Mouse (Mus musculus) heart, postnatal 0 days (tissue): Measurements from ENCODE around the gene Ppm1m. TPM values are rescaled to one million over a fixed set of nuclear protein-coding genes. Genes with fewer than 3 reads are reported as not detected.

ENCODE experiments used
- ATAC-seq: fragments of 200-750 bp; cut with Nextera tagmentation; 2 replicates; pipeline ENCODE4 v1.8.0; 2017; ENCODE audit warnings: low read depth, moderate number of reproducible peaks, moderate library complexity; ENCODE audit not compliant: insufficient read depth
- DNase-seq: peaks from one replicate; pipeline ENCODE4 v3.0.0-alpha.2; 2016; ENCODE audit warnings: low spot score
- H3K27ac ChIP-seq: fragments of 300-500 bp; sonication (generic); 2 replicates; pipeline ENCODE4 v1.5.1; 2014; ENCODE audit warnings: low read depth, mild to moderate bottlenecking
- H3K27me3 ChIP-seq: fragments of 300-500 bp; sonication (generic); 2 replicates; pipeline ENCODE4 v1.6.1; 2014; ENCODE audit warnings: low read length, mixed read lengths; ENCODE audit not compliant: control insufficient read depth, insufficient read depth
- H3K36me3 ChIP-seq: fragments of 300-500 bp; sonication (generic); replicated peaks from 2 replicates; pipeline ENCODE4 v1.6.1; 2014; ENCODE audit warnings: low read length, mixed read lengths; ENCODE audit not compliant: control insufficient read depth, insufficient read depth
- H3K4me1 ChIP-seq: fragments of 300-500 bp; sonication (generic); 2 replicates; pipeline ENCODE4 v1.6.1; 2014; ENCODE audit warnings: antibody characterized with exemption; ENCODE audit not compliant: control insufficient read depth, insufficient read depth
- H3K4me2 ChIP-seq: fragments of 300-500 bp; sonication (generic); 2 replicates; pipeline ENCODE4 v1.6.1; 2014; ENCODE audit warnings: low read depth, mild to moderate bottlenecking, low read length, moderate library complexity
- H3K4me3 ChIP-seq: fragments of 300-500 bp; sonication (generic); 2 replicates; pipeline ENCODE4 v1.5.1; 2014; ENCODE audit warnings: low read depth, low read length
- H3K9ac ChIP-seq: fragments of 300-500 bp; sonication (generic); replicated peaks from 2 replicates; pipeline ENCODE4 v1.6.1; 2014; ENCODE audit warnings: low read depth, low read length, mixed read lengths
- H3K9me3 ChIP-seq: fragments of 300-500 bp; sonication (generic); replicated peaks from 2 replicates; pipeline ENCODE4 v1.6.1; 2016; ENCODE audit warnings: low read length; ENCODE audit not compliant: control insufficient read depth
- CTCF ChIP-seq: IDR thresholded peaks from 2 replicates; pipeline ENCODE4 v1.5.1; 2016; ENCODE audit warnings: antibody characterized with exemption, control low read depth, low read depth
- EP300 ChIP-seq: IDR thresholded peaks from 2 replicates; pipeline ENCODE4 v1.6.1; 2016; ENCODE audit warnings: antibody characterized with exemption, low read depth
- WGBS: fragments of 180-500 bp; shearing (Covaris S2); extraction: QIAGEN DNeasy Blood & Tissue Kit; methylation state at CpG from one replicate; pipeline ENCODE4 v1.1.7; 2014; 5-methylcytosine and 5-hydroxymethylcytosine counted together
- polyA plus RNA-seq: library from polyadenylated mRNA; unstranded; fragments of >200 nt; fragmentation: Nextera tagmentation; extraction: Ambion mirVana; gene quantifications from 2 replicates; pipeline ENCODE4 v1.2.1, GENCODE M21; 2015
- total RNA-seq: library from RNA; depleted of rRNA; stranded (reverse); fragments of >200 nt; gene quantifications from 2 replicates; pipeline ENCODE4 v1.2.3, GENCODE M21; 2014; ENCODE audit warnings: low replicate concordance

Gene Ppm1m
- total and polyA plus RNA-seq, 2 experiments from 2014 or later = 13.1 to 22.8 TPM

DNA sequence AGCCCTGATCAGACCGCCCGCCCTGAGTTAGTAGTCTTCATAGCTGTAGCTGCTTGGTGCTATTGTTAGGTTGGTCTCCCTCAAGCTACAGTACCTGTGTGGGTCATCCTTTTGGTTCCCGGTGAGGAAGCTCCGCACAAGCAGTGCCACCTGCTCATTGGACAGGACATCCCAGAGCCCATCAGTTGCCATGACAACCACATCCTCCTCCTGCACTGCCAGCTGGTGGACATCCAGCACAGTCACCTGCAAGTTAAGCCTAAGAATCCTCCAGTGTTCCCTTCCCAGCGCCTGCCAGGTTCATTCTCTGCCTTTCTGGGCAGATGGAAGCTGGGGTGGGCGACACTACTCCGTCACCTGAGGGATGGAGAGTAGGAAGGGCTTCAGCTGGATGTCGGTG, 3.9 kb downstream of the Ppm1m start:
- ATAC-seq (no peak), DNase-seq (no peak)
- H3K9ac ChIP-seq = no peak overlapping the region
- H3K27me3 ChIP-seq = no peaks in the 10 kb centered on the region
- 91% methylated on average over 8 of the region's 8 CpGs for WGBS
- 0 out of 2 replicates have a peak, but pooled peaks cover 8% of the 10 kb centered on the region for H3K4me1 ChIP-seq
- H3K36me3 ChIP-seq = peaks cover 32% of the 10 kb centered on the region
- no peak overlapping the region for H3K4me3 ChIP-seq
- H3K27ac ChIP-seq = no peak overlapping the region
- no peaks in the 10 kb centered on the region for H3K9me3 ChIP-seq
- TF ChIP-seq CTCF (no peak), EP300 (no peak)
- H3K4me2 ChIP-seq = no peak overlapping the region

DNA sequence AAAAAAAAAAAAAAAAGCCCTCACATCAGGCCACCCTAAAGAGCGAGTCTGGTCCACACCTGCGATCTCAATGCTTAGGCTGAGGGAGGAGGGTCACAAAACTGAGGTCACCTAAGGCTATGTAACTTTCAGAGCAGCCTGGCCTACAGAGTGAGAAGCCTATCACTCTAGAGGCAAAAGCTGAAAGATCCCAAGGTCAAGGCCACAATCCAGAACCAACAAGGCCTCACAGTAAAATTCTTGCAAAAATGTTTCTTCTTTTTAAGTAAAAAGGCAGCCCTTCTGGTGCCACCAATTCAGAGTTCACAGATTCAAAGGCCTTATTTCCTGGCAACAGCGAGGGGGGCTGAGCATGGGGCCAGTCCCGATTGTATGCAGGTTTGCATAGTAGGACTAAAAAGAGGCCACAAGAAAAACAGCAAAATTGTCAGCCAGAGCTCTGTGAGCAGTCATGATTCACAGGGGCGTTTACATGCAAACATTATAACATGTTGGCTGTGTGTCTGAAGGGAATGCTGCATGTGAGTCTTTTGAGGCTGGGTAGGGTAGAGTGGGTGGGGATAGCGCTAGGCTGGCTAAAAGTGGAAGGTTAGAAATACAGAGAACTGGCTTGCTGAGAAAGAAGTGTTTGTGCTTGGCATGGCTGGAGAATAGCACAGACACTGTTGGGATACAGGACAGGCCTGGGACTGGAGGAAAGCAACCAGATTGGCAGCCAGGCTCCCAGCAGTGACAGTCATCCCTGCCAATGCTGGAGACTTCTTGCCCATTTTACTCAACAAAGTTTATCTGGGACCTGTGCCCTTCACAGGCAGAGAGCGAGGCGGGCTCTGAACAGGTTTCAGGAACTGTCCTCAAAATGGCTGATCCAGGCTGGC, 5.4 kb downstream of the Ppm1m start:
- 89% methylated on average over 8 of the region's 8 CpGs for WGBS
- Histone ChIP-seq H3K27me3 (no peaks in the 10 kb centered on the region), H3K4me2 (no peak overlapping the region), H3K9ac (no peak overlapping the region), H3K4me3 (no peak overlapping the region), H3K27ac (no peak overlapping the region), H3K36me3 (peaks cover 47% of the 10 kb centered on the region), H3K9me3 (no peaks in the 10 kb centered on the region), H3K4me1 (0 out of 2 replicates have a peak, but pooled peaks cover under 1% of the 10 kb centered on the region)
- DNase-seq = no peak
- no peak for ATAC-seq
- no peak for TF ChIP-seq CTCF
- TF ChIP-seq EP300 = no peak

DNA sequence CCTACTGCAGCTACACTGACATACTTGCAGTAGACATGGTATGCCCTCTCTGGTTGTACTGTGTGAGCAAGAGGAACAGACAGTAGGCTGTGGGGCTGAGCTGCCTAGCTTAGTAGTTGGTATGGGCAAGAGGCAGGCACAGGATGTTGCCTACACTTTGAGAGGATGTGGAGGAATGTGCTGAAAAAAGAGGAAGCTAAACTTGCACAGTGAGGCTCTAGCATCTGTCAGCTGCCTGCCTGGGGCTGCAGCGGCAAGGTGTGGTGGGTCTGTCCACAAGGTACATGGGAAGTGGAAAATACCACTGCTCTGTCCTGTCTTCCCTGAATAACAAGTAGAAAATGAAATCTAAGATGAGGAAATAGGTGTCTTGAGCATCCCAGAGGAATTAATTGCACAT, 6.5 kb downstream of the Ppm1m start:
- H3K9me3 ChIP-seq = no peaks in the 10 kb centered on the region
- 89% methylated on average over 1 of the region's 1 CpGs for WGBS
- peaks cover 59% of the 10 kb centered on the region for H3K36me3 ChIP-seq
- H3K4me1 ChIP-seq = no peaks in the 10 kb centered on the region
- ATAC-seq (no peak), DNase-seq (no peak)
- H3K4me3 ChIP-seq = no peak overlapping the region
- no peak overlapping the region for H3K27ac ChIP-seq
- no peak overlapping the region for H3K9ac ChIP-seq
- no peaks in the 10 kb centered on the region for H3K27me3 ChIP-seq
- H3K4me2 ChIP-seq = no peak overlapping the region
- TF ChIP-seq EP300 = no peak
- no peak for TF ChIP-seq CTCF

DNA sequence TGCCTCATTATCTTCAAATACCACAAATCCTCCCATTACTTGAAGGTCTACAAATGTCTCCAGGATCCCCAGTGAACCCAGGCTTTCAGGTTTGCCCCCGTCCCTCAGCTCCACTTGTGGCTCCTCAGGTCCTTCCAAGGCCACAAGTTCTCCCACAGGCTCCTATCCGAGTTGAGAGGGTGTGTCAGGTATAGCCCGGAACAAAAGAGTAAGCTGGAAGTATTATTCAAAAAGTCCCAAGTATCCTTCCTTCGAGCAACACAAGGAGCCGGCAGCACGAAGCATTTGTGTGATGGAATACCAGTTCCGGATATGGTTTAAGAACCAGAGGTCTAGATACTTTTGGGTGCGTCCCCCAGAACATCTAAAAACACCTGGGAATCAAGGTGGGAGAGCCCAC, 7.5 kb downstream of the Ppm1m start:
- no peaks in the 10 kb centered on the region for H3K4me1 ChIP-seq
- ATAC-seq = no peak
- TF ChIP-seq EP300 (no peak), CTCF (no peak)
- no peak overlapping the region for H3K4me3 ChIP-seq
- no peak overlapping the region for H3K4me2 ChIP-seq
- no peaks in the 10 kb centered on the region for H3K27me3 ChIP-seq
- H3K9ac ChIP-seq = no peak overlapping the region
- H3K27ac ChIP-seq = no peak overlapping the region
- peaks cover 68% of the 10 kb centered on the region for H3K36me3 ChIP-seq
- 91% methylated on average over 8 of the region's 8 CpGs for WGBS
- no peaks in the 10 kb centered on the region for H3K9me3 ChIP-seq
- no peak for DNase-seq

DNA sequence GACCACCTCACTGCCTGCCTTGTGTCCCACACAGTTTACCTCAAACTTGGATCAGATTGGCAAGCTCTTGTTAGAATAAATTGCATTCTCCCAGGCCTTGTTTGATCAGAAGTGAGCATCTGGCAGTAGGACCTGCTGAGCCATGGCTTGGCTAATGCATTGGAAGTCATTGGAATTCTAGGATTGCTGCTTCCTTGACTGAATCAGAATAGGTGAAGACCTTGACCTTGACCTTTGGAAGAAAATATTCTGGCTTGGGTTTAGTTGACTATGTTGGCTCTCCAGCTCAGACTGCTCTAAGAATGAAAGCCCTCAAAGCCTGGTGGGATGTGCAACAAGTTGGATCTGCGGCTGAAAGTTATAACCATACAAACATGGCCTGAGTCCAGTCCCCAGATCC, 8.2 kb downstream of the Ppm1m start:
- ATAC-seq (no peak), DNase-seq (no peak)
- H3K4me3 ChIP-seq = no peak overlapping the region
- H3K9ac ChIP-seq = no peak overlapping the region
- peaks cover 72% of the 10 kb centered on the region for H3K36me3 ChIP-seq
- no peak for TF ChIP-seq EP300
- TF ChIP-seq CTCF = no peak
- no peaks in the 10 kb centered on the region for H3K9me3 ChIP-seq
- no peak overlapping the region for H3K27ac ChIP-seq
- H3K4me1 ChIP-seq = no peaks in the 10 kb centered on the region
- H3K27me3 ChIP-seq = no peaks in the 10 kb centered on the region
- 97% methylated on average over 1 of the region's 1 CpGs for WGBS
- H3K4me2 ChIP-seq = no peak overlapping the region
